Mouse (Mus musculus): Measurements from ENCODE around the gene H2afj. TPM values are rescaled to one million over a fixed set of nuclear protein-coding genes. Genes with fewer than 3 reads are reported as not detected.

Gene H2afj
- polyA plus RNA-seq, 1 experiment, result 1,079 TPM

DNA sequence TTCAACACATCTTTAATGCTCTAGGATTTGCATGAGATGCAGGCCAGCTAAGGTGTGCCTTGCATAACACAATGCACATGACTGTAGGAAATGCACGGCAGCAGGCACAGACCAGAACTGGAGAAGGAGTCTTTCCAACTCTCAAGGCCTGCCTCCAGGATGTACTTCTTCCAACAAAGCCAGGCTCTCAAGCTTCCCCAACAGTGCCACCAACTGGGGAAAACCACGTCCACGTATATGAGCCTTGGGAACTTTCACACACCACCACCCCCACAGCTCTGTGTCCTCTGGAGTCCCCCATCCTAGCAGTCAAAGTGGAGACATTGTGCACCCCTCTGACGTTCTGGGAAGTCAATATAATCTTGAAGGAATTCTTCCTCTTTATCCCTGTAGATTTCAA lies 5.1 kb downstream of the H2afj start:
- Histone ChIP-seq H3K4me1 (peaks cover 40% of the 10 kb centered on the region), H3K36me3 (replicated peaks; ENCODE audit: low read length) (peaks cover 85% of the 10 kb centered on the region), H3K27me3 (replicated peaks) (no peaks in the 10 kb centered on the region), H3K4me3 (replicated peaks) (peak overlapping the region; percentile 46), H3K9me3 (no peaks in the 10 kb centered on the region)
- TF ChIP-seq FLI1 (IDR thresholded peaks at IDR 0.05; ENCODE audit: low read length) (no peak), GATA1 (IDR thresholded peaks at IDR 0.05; ENCODE audit: borderline replicate concordance, low read length) (no peak)

DNA sequence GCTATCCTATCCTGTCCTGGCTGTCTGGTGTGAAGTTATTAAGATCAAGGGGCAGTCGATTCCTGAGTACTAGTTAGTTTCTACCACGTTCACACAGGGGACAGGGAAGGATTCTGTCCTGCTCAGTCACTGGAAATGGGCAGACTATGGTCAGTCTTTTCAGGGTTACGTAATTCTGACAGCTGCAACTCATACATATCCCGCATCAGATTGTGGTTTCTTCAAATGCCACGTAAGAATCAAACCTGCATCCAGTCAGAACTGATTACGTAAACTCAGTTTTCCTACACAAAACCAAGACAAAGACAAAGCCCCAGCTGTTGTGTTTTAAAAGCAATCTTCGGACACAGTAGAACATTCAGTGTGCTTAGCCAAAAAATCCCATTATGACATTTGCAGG lies 7.3 kb downstream of the H2afj start:
- peaks cover 32% of the 10 kb centered on the region for H3K4me1 ChIP-seq
- TF ChIP-seq FLI1 (IDR thresholded peaks at IDR 0.05; ENCODE audit: low read length) (no peak), GATA1 (IDR thresholded peaks at IDR 0.05; ENCODE audit: borderline replicate concordance, low read length) (no peak)
- H3K9me3 ChIP-seq, result no peaks in the 10 kb centered on the region
- no peaks in the 10 kb centered on the region for H3K27me3 ChIP-seq (replicated peaks)
- no peak overlapping the region for H3K4me3 ChIP-seq (replicated peaks)
- H3K36me3 ChIP-seq (replicated peaks; ENCODE audit: low read length), result peaks cover 98% of the 10 kb centered on the region

DNA sequence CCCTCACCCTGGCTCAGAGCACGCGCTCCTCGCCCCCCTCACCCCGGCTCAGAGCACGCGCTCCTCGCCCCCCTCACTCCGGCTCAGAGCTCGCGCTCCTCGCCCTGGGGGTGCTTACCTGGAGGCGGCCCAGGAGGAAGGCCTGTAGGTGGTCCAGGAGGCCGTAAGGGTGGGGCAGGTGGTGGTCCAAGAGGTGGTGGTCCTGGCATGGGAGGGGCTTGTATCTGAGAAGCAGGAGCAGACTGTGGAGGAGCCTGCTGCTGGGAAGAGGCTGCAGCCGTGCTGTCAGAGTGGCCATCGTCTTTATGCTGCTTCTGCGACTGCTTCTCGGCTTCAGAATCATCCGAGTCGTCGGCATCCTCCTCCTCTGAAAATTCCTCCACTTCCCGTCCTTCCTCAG lies 8.8 kb downstream of the H2afj start:
- H3K36me3 ChIP-seq (replicated peaks; ENCODE audit: low read length), result peaks cover 98% of the 10 kb centered on the region
- no peaks in the 10 kb centered on the region for H3K9me3 ChIP-seq
- H3K4me3 ChIP-seq (replicated peaks), result no peak overlapping the region
- TF ChIP-seq GATA1 (IDR thresholded peaks at IDR 0.05; ENCODE audit: borderline replicate concordance, low read length), result no peak
- peaks cover 23% of the 10 kb centered on the region for H3K4me1 ChIP-seq
- no peaks in the 10 kb centered on the region for H3K27me3 ChIP-seq (replicated peaks)

- H3K36me3 ChIP-seq (replicated peaks; ENCODE audit: low read length), result peaks cover 98% of the 10 kb centered on the region
Measured at GRCm38 (mm10) chr6:136817549-136817948, 9.5 kb downstream of the H2afj start.

GRCm38 (mm10) chr6:136820381-136820780 lies 12.3 kb downstream of the H2afj start:
- Histone ChIP-seq H3K36me3 (replicated peaks; ENCODE audit: low read length) (peaks cover 95% of the 10 kb centered on the region), H3K4me3 (replicated peaks) (peak overlapping the region; percentile 46), H3K9me3 (no peaks in the 10 kb centered on the region), H3K27me3 (replicated peaks) (no peaks in the 10 kb centered on the region), H3K4me1 (peaks cover 8% of the 10 kb centered on the region)
- TF ChIP-seq FLI1 (IDR thresholded peaks at IDR 0.05; ENCODE audit: low read length) (no peak), GATA1 (IDR thresholded peaks at IDR 0.05; ENCODE audit: borderline replicate concordance, low read length) (no peak)

More at GRCm38 (mm10) chr6:136817549-136817948, 9.5 kb downstream of the H2afj start:
- peaks cover 19% of the 10 kb centered on the region for H3K4me1 ChIP-seq
- no peaks in the 10 kb centered on the region for H3K9me3 ChIP-seq
- TF ChIP-seq GATA1 (IDR thresholded peaks at IDR 0.05; ENCODE audit: borderline replicate concordance, low read length), result no peak
- no peak for TF ChIP-seq FLI1 (IDR thresholded peaks at IDR 0.05; ENCODE audit: low read length)
- H3K27me3 ChIP-seq (replicated peaks), result no peaks in the 10 kb centered on the region
- no peak overlapping the region for H3K4me3 ChIP-seq (replicated peaks)

- Histone ChIP-seq H3K36me3 (replicated peaks; ENCODE audit: low read length) (peaks cover 93% of the 10 kb centered on the region), H3K4me3 (replicated peaks) (no peak overlapping the region), H3K4me1 (peaks cover 7% of the 10 kb centered on the region), H3K9me3 (no peaks in the 10 kb centered on the region), H3K27me3 (replicated peaks) (no peaks in the 10 kb centered on the region)
- no peak for TF ChIP-seq FLI1 (IDR thresholded peaks at IDR 0.05; ENCODE audit: low read length)
- no peak for TF ChIP-seq GATA1 (IDR thresholded peaks at IDR 0.05; ENCODE audit: borderline replicate concordance, low read length)
Measured at GRCm38 (mm10) chr6:136821086-136821485, 13.0 kb downstream of the H2afj start.

DNA sequence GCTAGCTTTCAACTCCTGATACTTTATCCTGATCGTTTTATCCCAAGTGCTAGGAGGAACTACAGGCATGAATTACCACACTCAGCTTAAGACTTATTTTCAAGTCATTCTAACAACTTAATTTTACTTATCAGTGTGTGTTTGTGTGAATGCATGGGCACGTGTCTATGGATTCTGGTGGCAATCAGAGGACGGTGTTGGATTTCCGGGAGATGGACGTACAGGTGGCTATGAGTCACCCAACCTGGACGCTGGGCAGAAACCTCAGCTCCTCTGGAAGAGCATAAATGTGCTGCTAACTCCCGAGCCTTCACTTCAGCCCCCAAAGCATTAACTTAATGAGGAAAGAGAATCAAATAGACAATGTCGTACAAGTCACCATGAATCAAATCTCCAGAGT lies 16.9 kb downstream of the H2afj start:
- TF ChIP-seq FLI1 (IDR thresholded peaks at IDR 0.05; ENCODE audit: low read length) (no peak), GATA1 (IDR thresholded peaks at IDR 0.05; ENCODE audit: borderline replicate concordance, low read length) (no peak)
- H3K36me3 ChIP-seq (replicated peaks; ENCODE audit: low read length), result peaks cover 57% of the 10 kb centered on the region
- no peaks in the 10 kb centered on the region for H3K27me3 ChIP-seq (replicated peaks)
- no peak overlapping the region for H3K4me3 ChIP-seq (replicated peaks)
- peaks cover 20% of the 10 kb centered on the region for H3K4me1 ChIP-seq
- no peaks in the 10 kb centered on the region for H3K9me3 ChIP-seq

- Histone ChIP-seq H3K36me3 (replicated peaks; ENCODE audit: low read length) (peaks cover 35% of the 10 kb centered on the region), H3K4me1 (peaks cover 28% of the 10 kb centered on the region), H3K27me3 (replicated peaks) (no peaks in the 10 kb centered on the region), H3K9me3 (no peaks in the 10 kb centered on the region), H3K4me3 (replicated peaks) (peak overlapping the region; percentile 97)
- TF ChIP-seq FLI1 (IDR thresholded peaks at IDR 0.05; ENCODE audit: low read length) (no peak), GATA1 (IDR thresholded peaks at IDR 0.05; ENCODE audit: borderline replicate concordance, low read length) (no peak)
Measured at GRCm38 (mm10) chr6:136827116-136827515, 19.1 kb downstream of the H2afj start.

DNA sequence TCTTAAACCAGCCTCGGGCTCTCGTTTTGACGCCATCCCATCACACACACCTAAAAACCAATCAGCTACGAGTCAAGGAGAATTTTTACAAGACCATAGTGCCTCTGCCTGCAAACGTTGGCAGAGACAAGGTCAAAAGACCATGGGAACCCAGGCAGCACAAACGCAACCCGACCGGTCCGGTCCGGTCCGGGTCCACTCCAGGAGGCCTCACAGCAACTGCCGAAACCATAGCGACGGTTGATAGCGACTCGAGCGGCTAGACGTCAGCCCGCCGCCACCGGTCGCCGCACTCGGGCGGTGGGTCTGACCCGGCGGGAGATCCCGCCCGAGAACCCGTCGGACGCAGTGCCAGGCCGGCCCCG lies 19.5 kb downstream of the H2afj start, which contains the start of gene BC049715:
BC049715 (plus strand) TSS at position 111 of the 365 bp plus-strand sequence.
- Histone ChIP-seq H3K36me3 (replicated peaks; ENCODE audit: low read length) (peaks cover 32% of the 10 kb centered on the region), H3K9me3 (no peaks in the 10 kb centered on the region), H3K4me1 (peaks cover 29% of the 10 kb centered on the region), H3K4me3 (replicated peaks) (peak within 1 kb of the TSS; percentile 97), H3K27me3 (replicated peaks) (no peaks in the 10 kb centered on the region)
- no peak for TF ChIP-seq FLI1 (IDR thresholded peaks at IDR 0.05; ENCODE audit: low read length)
- no peak for TF ChIP-seq GATA1 (IDR thresholded peaks at IDR 0.05; ENCODE audit: borderline replicate concordance, low read length)

- Histone ChIP-seq H3K36me3 (replicated peaks; ENCODE audit: low read length) (peaks cover 26% of the 10 kb centered on the region), H3K9me3 (no peaks in the 10 kb centered on the region), H3K27me3 (replicated peaks) (no peaks in the 10 kb centered on the region), H3K4me1 (peaks cover 29% of the 10 kb centered on the region), H3K4me3 (replicated peaks) (peak within 1 kb of the TSS; percentile 97)
- TF ChIP-seq GATA1 (IDR thresholded peaks at IDR 0.05; ENCODE audit: borderline replicate concordance, low read length) (no peak), FLI1 (IDR thresholded peaks at IDR 0.05; ENCODE audit: low read length) (peak; percentile 86)
Measured at GRCm38 (mm10) chr6:136827881-136828561, 20.0 kb downstream of the H2afj start, which contains the start of gene Wbp11. TSS of gene Wbp11 (minus strand) at chr6:136828233.
